Mouse (Mus musculus) MEL (cell line): ENCODE measurements at regions not wholly inside any gene's neighbourhood (a gene's known extent, or its start where the extent isn't known, plus 50 kb on each side); places are given as distances from the start of the nearest gene placed in this dataset.

ENCODE experiments used
- EP300 ChIP-seq, 2 experiments: IDR thresholded peaks; 2 replicates each; pipeline ENCODE4 v1.6.1; 2011; ENCODE audit warnings: improper control_type of control experiment in 2 of 2, low read length in 2 of 2, low read depth in 1 of 2, mild to moderate bottlenecking in 1 of 2
- MAFK ChIP-seq: IDR thresholded peaks from 2 replicates; pipeline ENCODE4 v1.6.1; 2011; ENCODE audit warnings: low read depth, mild to moderate bottlenecking, low read length, improper control_type of control experiment, borderline replicate concordance
- MAX ChIP-seq: IDR thresholded peaks from 2 replicates; pipeline ENCODE4 v1.6.1; 2011; ENCODE audit warnings: low read length, improper control_type of control experiment
- RAD21 ChIP-seq: IDR thresholded peaks from 2 replicates; pipeline ENCODE4 v1.6.1; 2011; ENCODE audit warnings: mild to moderate bottlenecking, low read depth, low read length, improper control_type of control experiment
- RCOR1 ChIP-seq: IDR thresholded peaks from 2 replicates; pipeline ENCODE4 v1.6.1; 2012; ENCODE audit warnings: low read depth, mild to moderate bottlenecking, inconsistent platforms, low read length, improper control_type of control experiment
- TCF12 ChIP-seq: IDR thresholded peaks from 2 replicates; pipeline ENCODE4 v1.6.1; 2014; ENCODE audit warnings: low read depth, mild to moderate bottlenecking, inconsistent platforms, low read length, improper control_type of control experiment, moderate library complexity

DNA sequence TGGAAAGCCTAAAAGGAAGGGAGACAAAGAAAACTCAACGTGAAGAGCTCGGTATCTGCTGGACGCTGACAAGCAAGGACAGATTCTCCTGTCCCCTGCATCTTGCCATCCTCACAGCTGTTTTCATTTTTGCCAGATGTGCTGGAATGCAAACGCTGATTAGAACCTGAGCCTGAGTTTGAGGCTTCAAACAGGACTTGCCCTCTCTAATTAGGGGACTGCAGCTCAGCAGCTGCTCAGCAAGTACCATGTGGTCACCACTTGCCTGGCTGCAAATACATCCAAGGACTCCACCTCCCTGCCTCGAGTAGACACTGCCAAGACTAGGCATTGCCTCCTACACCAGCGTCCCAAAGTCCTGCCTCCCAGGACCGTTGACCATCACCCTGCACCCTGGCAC lies 140.7 kb downstream of the Cdc5l start:
- TF ChIP-seq MAFK = no peak
- TF ChIP-seq RAD21 = no peak
- TF ChIP-seq RCOR1 = no peak
- TF ChIP-seq TCF12 = no peak
- no peak for TF ChIP-seq EP300 (IDR thresholded peaks at IDR 0.05; ENCODE audit: low read depth in 1 of 2, low read length in 2 of 2)
- no peak for TF ChIP-seq MAX
